In the genomic region with DNA sequence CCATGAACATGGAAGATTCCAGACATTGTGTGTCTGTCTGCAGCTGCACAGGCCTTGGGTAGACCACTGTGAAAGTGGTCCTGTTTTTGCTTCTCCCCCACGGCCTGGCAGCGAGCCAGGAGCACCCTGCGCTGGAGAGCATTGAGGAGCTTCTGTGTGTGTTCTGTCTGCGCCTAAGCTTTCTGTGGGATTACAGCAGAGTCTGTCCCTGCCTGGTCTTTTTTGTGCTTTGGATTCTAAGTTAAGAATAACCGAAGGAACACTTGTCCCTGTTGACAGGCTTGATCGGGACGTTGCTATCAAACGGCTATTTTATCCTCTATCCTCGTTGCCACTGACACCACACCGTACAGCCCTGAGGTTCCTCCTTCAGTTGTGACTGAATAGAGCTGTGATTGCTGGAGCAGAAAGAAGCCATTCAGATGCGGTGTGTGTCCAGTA, we compare ENCODE assay signal across 12 mouse cellular contexts. TPM values are rescaled to one million over a fixed set of nuclear protein-coding genes. Genes with fewer than 3 reads are reported as not detected.
DNase-seq lines count a peak whose midpoint lies in the region; ATAC-seq lines count a peak whose summit lies in the region.
"Had no signal": no experiment of that assay in that cellular context is flagged by ENCODE, and none has a peak within 500 bp of the region (broad histone marks: within the 10 kb centered on the region; RNA-seq: fewer than 3 reads in every experiment).

No protein-coding gene starts in this region.

- peak overlapping the region; percentile 41 for H3K4me2 ChIP-seq in heart, embryonic 13.5 days
- H3K4me2 ChIP-seq in midbrain, embryonic 16.5 days (ENCODE audit: low read length): no peak overlapping the region
- H3K4me2 ChIP-seq: embryonic facial prominence, embryonic 15.5 days; intestine, embryonic 15.5 days had no signal

- peaks cover 14% of the 10 kb centered on the region for H3K36me3 ChIP-seq in heart, embryonic 13.5 days
- H3K36me3 ChIP-seq in midbrain, embryonic 16.5 days (ENCODE audit: control insufficient read depth, insufficient read depth, low read length): peaks cover 7% of the 10 kb centered on the region

- DNase-seq in cerebellum, postnatal 10 days: peak; percentile 56 to 70
- no peak for DNase-seq in cerebellum, adult 8-10 months
- peak; percentile 40 to 60 for DNase-seq in layer of hippocampus, postnatal 14 days (ENCODE audit: low spot score in 2 of 2)
- no peak for DNase-seq in layer of hippocampus, postnatal 36 days
- DNase-seq in kidney, adult 18-20 months: no peak
- DNase-seq in left cerebral cortex, adult 8-10 months (ENCODE audit: low spot score in 2 of 2): no peak
- DNase-seq: gastrocnemius, postnatal 14 days; liver had no signal

- H3K9me3 ChIP-seq in heart, embryonic 13.5 days: peaks cover 5% of the 10 kb centered on the region; the same call in 1 of the 2 replicates
- H3K9me3 ChIP-seq in midbrain, embryonic 16.5 days (replicated peaks; ENCODE audit: control insufficient read depth, low read length, poor library complexity, severe bottlenecking): no peaks in the 10 kb centered on the region
- H3K9me3 ChIP-seq: intestine, embryonic 15.5 days had no signal

- no peak overlapping the region for H3K4me3 ChIP-seq in heart, embryonic 13.5 days
- H3K4me3 ChIP-seq in midbrain, embryonic 16.5 days (ENCODE audit: low read depth, low read length): no peak overlapping the region
- H3K4me3 ChIP-seq: embryonic facial prominence, embryonic 15.5 days; intestine, embryonic 15.5 days had no signal

- WGBS in heart, embryonic 13.5 days: 39% methylated on average over 11 of the region's 11 CpGs
- WGBS in midbrain, embryonic 16.5 days: 44% methylated on average over 11 of the region's 11 CpGs

- peaks cover 63% of the 10 kb centered on the region for H3K4me1 ChIP-seq in heart, embryonic 13.5 days
- peaks cover 54% of the 10 kb centered on the region for H3K4me1 ChIP-seq in midbrain, embryonic 16.5 days (ENCODE audit: control insufficient read depth, insufficient read depth, low read length)

- H3K27me3 ChIP-seq in heart, embryonic 13.5 days (replicated peaks): no peaks in the 10 kb centered on the region
- no peaks in the 10 kb centered on the region for H3K27me3 ChIP-seq in midbrain, embryonic 16.5 days (ENCODE audit: control insufficient read depth, insufficient read depth, low read depth, low read length)
- H3K27me3 ChIP-seq: embryonic facial prominence, embryonic 15.5 days; intestine, embryonic 15.5 days had no signal

- H3K27ac ChIP-seq in heart, embryonic 13.5 days (replicated peaks): peak overlapping the region; percentile 73
- H3K27ac ChIP-seq in midbrain, embryonic 16.5 days (ENCODE audit: low read length): peak overlapping the region; percentile 24; the same call in 1 of the 2 replicates
- H3K27ac ChIP-seq: embryonic facial prominence, embryonic 15.5 days; intestine, embryonic 15.5 days had no signal

- H3K9ac ChIP-seq in heart, embryonic 13.5 days: no peak overlapping the region
- H3K9ac ChIP-seq in midbrain, embryonic 16.5 days (ENCODE audit: low read depth, low read length): no peak overlapping the region
- H3K9ac ChIP-seq: embryonic facial prominence, embryonic 15.5 days; intestine, embryonic 15.5 days had no signal

- no peak; the same call in 1 of the 2 replicates for ATAC-seq in heart, embryonic 13.5 days (ENCODE audit: extremely low read depth, insufficient number of reproducible peaks, low FRiP score, low TSS enrichment)
- 0 out of 2 replicates have a peak, but pooled peaks have one; percentile 12 for ATAC-seq in midbrain, embryonic 16.5 days
- ATAC-seq: intestine, embryonic 15.5 days had no signal

RNA-seq across cellular contexts. Expression of gene Fyn, which starts 20.8 kb away (rescaled TPM):
- 100 to 1,000 TPM; 260 to 261 TPM for total RNA-seq in layer of hippocampus, postnatal 14 days (2021)
- 100 to 1,000 TPM; 137 to 141 TPM for total RNA-seq in layer of hippocampus, postnatal 36 days (2021)
- polyA plus RNA-seq in heart, embryonic 13.5 days (2015; fragmentation: Nextera tagmentation; extraction: Ambion mirVana): 11.2 and 13.3 TPM in 2 replicates
- polyA plus RNA-seq in midbrain, embryonic 16.5 days (2015; fragmentation: Nextera tagmentation; extraction: Ambion mirVana): 71.2 and 71.3 TPM in 2 replicates
- 100 to 1,000 TPM; 100 to 111 (median 108) TPM for total RNA-seq in left cerebral cortex, adult 8-10 months (2022)

Comparison
In these comparisons a context has a peak if more than half of its experiments do, and no peak if none do; other contexts are left out.
1. DNase-seq: peak in cerebellum, postnatal 10 days (2 of 2) and layer of hippocampus, postnatal 14 days (2 of 2); none in cerebellum, adult 8-10 months (single experiment), layer of hippocampus, postnatal 36 days (0 of 2), kidney, adult 18-20 months (single experiment) and left cerebral cortex, adult 8-10 months (0 of 2).